Mouse (Mus musculus) common myeloid progenitor, adult 5-6 weeks (primary cell): ENCODE measurements around the gene Epsti1. TPM values are rescaled to one million over a fixed set of nuclear protein-coding genes. Genes with fewer than 3 reads are reported as not detected.

Experiments
- ATAC-seq: replicated peaks from 2 replicates; pipeline ENCODE4 v1.8.0; 2016; ENCODE audit warnings: low read depth, mild to moderate bottlenecking, moderate TSS enrichment, inconsistent platforms; ENCODE audit not compliant: poor library complexity, severe bottlenecking
- total RNA-seq: library from RNA; stranded (forward); fragments of 200-1000, 187-1606 nt; gene quantifications from 2 replicates; pipeline ENCODE4 v1.2.3, GENCODE M21; 2017

The Epsti1 gene
- total RNA-seq = 63.5 and 64.7 TPM in 2 replicates

- peak; percentile 89 for ATAC-seq
Observed at GRCm38 (mm10) chr14:77904171-77904762, at the start of gene Epsti1. Epsti1 (plus strand) TSS chr14:77904239.

DNA sequence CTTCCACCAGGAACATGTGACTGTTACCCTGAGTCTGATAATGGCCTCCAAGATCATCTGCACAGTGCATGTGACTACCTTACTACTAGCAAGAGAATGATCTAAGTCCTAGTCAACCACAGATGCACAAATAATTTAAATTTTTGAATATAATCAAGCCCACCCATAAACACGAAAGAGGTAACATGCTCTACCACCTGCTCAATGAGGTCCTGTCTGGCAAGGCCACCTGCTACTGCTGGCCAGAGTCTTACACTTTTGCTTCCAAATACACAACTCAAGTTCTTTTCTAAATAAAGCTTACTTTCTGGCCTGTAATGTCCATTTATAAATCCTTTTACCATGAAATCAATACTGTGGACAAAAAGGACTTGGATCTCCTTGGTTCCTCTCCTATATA is 44.1 kb upstream of the Epsti1 start:
- ATAC-seq = no peak

GRCm38 (mm10) chr14:77860841-77861560 is 43.0 kb upstream of the Epsti1 start:
- ATAC-seq = no peak

DNA sequence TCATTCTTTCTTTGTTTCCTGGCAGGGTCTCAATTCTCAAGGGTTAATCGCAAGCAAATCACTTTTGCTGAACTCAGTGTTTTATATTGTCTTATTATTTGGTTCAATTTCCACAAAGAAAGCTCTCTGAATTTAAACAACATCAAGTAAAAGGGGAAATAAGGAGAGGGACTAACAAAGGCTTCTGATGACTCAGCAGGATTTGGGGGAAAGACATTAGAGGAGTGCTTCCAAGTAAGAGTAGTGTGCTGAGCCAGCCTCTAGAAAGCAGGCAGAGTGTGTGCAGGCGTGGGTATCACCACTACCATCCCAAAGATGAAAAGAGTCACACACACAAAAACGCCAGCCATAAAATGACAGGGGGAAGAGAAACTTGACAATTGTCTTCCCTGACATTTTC is 40.0 kb upstream of the Epsti1 start:
- ATAC-seq = peak; percentile 60; the same call in 1 of the 2 replicates

- peak; percentile 43; the same call in 1 of the 2 replicates for ATAC-seq
Observed at GRCm38 (mm10) chr14:77864510-77864909, 39.5 kb upstream of the Epsti1 start.

DNA sequence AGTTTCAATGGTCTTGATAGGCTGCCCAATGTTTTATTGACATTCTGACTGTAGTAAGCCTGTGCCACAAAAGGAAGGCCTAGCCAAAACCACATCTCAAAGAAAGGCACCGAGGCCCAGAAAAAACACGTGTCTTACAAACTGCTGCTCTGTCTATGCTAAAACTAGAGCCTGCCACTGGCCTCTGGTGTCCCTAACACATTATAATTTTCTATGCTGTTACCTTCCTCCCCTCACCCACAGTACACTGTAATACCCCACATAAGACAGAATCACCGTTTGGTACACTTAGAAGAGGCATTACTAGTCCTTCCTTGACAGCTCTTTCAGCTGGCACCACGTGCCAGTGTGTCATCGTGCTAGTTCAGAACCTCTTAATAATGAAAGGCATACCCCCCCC is 36.4 kb upstream of the Epsti1 start:
- ATAC-seq = no peak

DNA sequence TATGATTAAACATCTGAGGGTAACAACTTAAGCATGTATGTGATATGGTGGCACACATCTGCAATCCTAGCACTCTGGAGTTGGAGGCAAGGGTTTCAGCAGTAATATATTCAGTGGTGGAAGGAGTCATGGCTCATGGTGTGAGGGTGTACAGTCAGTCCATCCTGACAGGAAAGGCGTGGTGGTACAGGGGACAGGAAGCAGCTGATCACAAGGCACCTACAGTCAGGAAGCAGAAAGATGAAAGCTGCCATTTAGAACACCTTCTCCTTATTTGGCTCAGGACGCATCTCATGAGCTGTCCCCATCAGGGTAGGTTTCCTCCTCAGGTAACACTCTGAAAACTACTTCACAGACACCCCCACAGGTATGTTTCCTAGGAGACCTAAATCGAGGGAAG is 33.1 kb upstream of the Epsti1 start:
- ATAC-seq = no peak

DNA sequence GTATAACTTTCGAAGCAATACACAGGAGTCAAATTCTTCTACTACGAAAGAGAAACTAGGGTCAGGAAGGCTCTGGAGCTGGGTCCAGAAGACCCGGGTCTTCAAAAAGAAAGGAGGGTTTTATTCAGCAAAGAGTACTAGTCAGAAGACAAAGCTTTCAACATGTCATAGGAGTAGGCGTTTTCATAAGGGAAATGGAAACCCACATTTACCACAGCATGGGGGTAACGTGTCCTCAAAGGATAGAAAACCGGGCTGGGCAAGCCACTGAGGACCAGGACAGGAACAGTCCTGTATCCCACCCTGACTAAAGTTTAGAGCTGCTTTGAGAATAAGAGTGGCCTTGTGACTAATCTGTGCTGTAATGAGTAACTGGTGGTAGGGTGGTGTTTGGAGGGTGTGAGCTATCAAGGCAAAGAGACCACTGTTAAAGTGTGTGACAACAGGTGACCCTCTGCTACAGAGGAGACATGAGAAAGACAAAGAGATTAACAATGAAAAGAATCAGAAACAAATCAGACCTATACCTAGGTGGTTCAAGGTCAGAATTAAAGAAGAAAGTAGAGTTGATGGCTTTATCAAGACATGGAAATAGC is 32.6 kb upstream of the Epsti1 start:
- ATAC-seq = peak; percentile 61

DNA sequence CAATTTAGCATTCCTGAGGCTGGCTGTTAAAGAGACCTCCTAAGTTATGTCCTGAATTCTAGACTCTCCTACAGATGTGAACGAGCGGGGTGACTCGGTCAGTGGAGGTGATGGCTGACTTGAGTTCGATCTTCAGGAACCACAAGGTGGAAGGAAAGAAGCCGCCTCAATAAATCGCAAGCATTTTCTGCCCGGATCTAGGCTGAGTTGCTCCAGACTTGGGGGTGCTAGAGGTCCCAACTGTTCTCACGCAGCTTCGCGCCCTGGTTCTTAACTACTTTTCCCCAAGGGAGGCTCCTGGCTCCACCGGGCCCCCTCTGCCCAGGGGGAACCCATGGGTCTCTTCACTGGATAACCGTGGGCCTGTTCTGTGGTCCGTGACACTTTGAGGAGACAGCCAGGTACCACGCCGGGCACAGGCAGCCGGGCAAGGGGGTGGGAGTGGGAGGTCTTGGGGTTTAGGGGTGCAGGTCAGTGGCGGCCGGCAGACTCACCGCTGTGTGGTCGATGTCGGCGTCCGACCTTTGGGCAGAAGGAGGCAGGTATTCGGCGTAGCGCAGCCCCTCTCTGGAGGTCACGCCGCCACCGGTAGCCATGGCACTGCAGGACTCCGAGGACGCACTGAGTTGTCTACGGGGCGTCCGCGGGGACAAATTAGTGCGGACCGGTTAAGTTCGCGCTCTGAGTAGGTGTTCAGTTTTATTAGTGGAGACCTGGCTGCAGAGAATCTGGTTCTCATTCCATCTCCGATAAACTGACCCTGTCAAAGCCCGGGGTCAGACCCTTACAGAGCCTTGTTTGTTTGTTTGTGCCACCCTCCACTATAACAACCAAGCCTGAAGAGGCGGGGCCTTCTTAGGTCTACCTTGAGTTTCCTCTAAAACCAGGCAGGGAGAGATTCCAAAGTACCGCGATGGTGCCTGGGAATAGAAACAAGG is 29.5 kb upstream of the Epsti1 start, which contains the start of gene Dnajc15:
Gene Dnajc15, minus strand, starts transcription at position 822 of the 938 bp plus-strand sequence.
- ATAC-seq = peak; percentile 85

DNA sequence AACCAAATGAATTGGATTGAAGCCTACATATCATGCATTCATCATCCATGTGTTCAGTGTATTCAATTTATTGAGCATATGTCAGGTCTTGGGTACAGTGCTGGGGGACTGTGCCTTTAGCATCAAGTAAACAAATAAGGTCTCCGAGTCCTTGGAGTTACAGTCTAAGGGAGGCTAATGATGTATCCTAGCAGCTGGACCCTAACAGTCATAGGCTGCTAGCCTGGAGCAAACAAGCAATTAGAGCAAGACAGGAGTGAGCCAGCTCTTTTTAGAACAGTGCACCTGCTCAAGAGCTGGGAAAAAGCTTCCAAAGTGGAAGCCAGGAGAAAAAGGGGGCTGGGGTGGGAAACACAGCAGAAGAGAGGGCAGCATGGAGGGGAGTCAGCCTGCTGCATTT is 27.8 kb upstream of the Epsti1 start:
- no peak for ATAC-seq

- peak; percentile 73 for ATAC-seq
Observed at GRCm38 (mm10) chr14:77877876-77878275, 26.2 kb upstream of the Epsti1 start.

DNA sequence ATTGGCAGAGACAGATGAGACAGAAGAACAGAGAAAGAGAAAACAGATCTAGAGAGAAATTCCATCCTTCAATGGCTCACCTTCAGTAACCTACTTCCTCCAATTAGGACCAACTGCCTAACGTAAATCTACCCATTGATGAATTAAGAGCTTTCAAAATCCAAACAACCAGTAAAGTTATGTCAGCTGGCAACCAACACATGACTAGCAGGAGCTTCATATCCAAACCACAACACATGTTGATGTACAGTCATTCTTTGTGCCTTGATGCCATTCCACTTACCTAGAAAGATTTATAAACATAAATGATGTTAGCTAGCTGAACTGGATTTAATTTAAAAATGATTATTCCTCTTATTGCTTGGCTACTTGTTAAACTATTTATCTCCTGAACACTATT is 22.0 kb upstream of the Epsti1 start:
- ATAC-seq = no peak

DNA sequence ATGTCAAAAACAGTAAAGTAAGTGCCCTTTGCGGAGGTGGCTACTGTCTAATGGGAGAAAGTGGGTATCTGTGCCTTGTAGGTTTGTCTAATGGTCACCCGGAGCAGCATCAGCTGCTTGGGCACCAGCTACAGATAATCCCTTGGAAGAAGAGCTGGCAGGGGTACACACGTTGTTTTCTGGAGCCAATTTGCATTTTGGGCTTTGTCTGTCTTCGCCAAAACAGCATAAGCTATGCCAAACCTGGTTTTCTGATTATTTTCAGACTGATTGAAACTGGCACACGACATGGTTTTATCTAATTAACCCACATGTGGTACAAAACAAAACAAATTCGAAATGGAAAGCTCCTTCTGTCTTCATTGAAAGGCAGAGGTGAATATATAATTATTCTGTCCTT is 21.4 kb upstream of the Epsti1 start:
- ATAC-seq = no peak

GRCm38 (mm10) chr14:77886376-77886775 is 17.7 kb upstream of the Epsti1 start:
- ATAC-seq = no peak

- 0 out of 2 replicates have a peak, but pooled peaks have one; percentile 22 for ATAC-seq
Observed at GRCm38 (mm10) chr14:77886941-77887340, 17.1 kb upstream of the Epsti1 start.

DNA sequence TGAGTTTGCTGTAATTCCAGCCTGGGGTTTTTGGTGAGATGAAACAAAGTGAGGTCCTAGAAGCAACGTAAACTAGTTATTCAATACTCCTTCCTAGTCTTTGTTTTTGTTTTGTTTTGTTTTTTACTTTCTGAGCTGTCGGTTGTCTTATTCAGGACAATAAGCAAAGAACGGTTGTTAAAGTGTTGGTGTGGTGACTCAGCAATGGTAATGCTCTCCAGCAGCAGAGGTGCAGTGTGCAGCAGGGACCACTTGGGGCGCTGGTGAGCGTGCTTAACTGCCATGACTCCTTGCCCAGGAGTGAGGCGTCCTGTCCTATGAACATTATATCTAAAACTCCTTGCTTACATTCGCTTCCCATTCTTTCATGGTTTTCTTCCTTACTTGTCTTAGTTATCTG is 14.1 kb upstream of the Epsti1 start:
- ATAC-seq = no peak

DNA sequence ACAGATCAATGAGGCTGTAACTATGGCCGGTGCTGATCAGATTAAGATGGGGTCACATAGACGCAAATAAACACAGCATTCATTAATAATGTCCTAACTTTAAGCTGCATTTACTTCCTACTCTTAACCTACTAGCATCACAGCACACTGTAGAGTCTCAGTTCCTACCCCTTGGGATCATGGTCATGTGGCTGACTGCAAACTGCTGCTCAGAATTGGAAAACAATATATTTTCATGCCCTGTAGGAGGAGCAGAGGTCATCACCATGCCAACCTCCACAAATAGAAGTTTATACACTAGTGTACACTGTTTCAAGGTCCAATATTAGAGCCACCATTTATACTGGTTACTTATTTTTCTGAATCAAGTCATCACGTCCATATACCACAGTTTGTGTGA is 8.1 kb upstream of the Epsti1 start:
- ATAC-seq = no peak

GRCm38 (mm10) chr14:77902541-77902940 is 1.5 kb upstream of the Epsti1 start:
- no peak for ATAC-seq

DNA sequence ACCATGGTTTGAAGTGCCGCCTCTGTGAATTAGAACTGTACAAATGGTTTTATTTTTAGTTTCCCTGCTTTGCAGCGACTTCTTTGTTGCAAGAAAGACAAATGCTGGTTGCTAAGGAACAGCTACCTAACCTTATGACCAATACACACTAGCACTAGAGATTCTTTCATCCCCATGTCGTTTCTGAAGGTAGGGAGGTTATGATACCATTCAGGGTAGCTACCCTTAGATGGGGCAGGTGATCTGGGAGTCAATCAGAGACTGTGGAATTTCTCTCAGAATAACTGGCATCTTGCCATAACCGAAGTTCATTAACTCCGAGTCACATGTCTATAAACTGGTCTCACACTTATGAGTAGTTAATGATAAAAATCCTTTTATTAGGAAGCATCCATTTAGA is 1.4 kb downstream of the Epsti1 start:
- no peak for ATAC-seq

DNA sequence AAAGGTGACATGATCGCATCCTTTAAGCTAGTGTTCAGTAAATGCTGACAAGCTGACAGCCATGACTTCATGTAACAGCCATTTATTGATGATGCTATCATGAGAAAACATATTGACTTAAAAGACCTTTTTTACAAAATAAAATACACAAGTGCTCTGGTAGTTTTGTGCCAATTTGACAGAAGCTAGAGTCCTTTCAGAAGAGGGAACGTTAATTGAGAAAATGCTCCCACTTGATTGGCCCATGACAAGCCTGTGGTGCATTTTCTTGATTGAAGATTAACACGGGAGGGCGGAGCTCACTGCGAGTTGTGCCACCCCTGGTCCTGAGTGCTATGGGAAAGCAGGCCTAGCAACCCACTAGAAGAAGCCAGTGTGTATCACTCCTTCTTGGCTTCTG is 2.5 kb downstream of the Epsti1 start:
- ATAC-seq = no peak
